Mouse (Mus musculus) limb, embryonic 14.5 days (tissue): ENCODE measurements around the gene Rraga. TPM values are rescaled to one million over a fixed set of nuclear protein-coding genes. Genes with fewer than 3 reads are reported as not detected.
"Not testable (repeated sequence)": the region's sequence is repeated elsewhere in the genome, so short reads cannot be mapped to it uniquely, and the experiment has no call there.

Experiments used
- ATAC-seq: fragments of 200-750 bp; cut with Nextera tagmentation; 2 replicates; pipeline ENCODE4 v1.8.0; 2017; ENCODE audit warnings: low read depth, moderate number of reproducible peaks, moderate TSS enrichment; ENCODE audit not compliant: low FRiP score
- DNase-seq: peaks from one replicate; pipeline ENCODE4 v3.0.0-alpha.2; 2015; ENCODE audit warnings: low spot score
- H3K27ac ChIP-seq: fragments of 300-500 bp; sonication (generic); replicated peaks from 2 replicates; pipeline ENCODE4 v1.5.1; 2014; ENCODE audit warnings: low read depth, mild to moderate bottlenecking, low read length, moderate library complexity, mixed read lengths
- H3K27me3 ChIP-seq: fragments of 300-500 bp; sonication (generic); 2 replicates; pipeline ENCODE4 v1.6.1; 2014; ENCODE audit warnings: low read length, mixed read lengths; ENCODE audit not compliant: control insufficient read depth, insufficient read depth
- H3K36me3 ChIP-seq: fragments of 300-500 bp; sonication (generic); 2 replicates; pipeline ENCODE4 v1.6.1; 2014; ENCODE audit warnings: mild to moderate bottlenecking, low read length, moderate library complexity, mixed read lengths; ENCODE audit not compliant: control insufficient read depth, insufficient read depth
- H3K4me1 ChIP-seq: fragments of 300-500 bp; sonication (generic); 2 replicates; pipeline ENCODE4 v1.6.1; 2014; ENCODE audit warnings: antibody characterized with exemption, low read length, mixed read lengths; ENCODE audit not compliant: control insufficient read depth, insufficient read depth
- H3K4me2 ChIP-seq: fragments of 300-500 bp; sonication (generic); replicated peaks from 2 replicates; pipeline ENCODE4 v1.6.1; 2014; ENCODE audit warnings: low read depth, mild to moderate bottlenecking, low read length, moderate library complexity; ENCODE audit not compliant: severe bottlenecking
- H3K4me3 ChIP-seq: fragments of 300-500 bp; sonication (generic); replicated peaks from 2 replicates; pipeline ENCODE4 v1.5.1; 2014; ENCODE audit warnings: low read length
- H3K9ac ChIP-seq: fragments of 300-500 bp; sonication (generic); 2 replicates; pipeline ENCODE4 v1.6.1; 2014; ENCODE audit warnings: mild to moderate bottlenecking, low read depth, low read length, moderate library complexity; ENCODE audit not compliant: severe bottlenecking
- H3K9me3 ChIP-seq: fragments of 300-500 bp; sonication (generic); 2 replicates; pipeline ENCODE4 v1.6.1; 2016; ENCODE audit warnings: low read length; ENCODE audit not compliant: control insufficient read depth
- POLR2A ChIP-seq: fragments of 200-500 bp; IDR thresholded peaks from 2 replicates; pipeline ENCODE4 v1.8.0; 2012; ENCODE audit warnings: inconsistent platforms, mild to moderate bottlenecking, moderate library complexity, borderline replicate concordance; ENCODE audit not compliant: insufficient read depth, insufficient read length; ENCODE audit errors: extremely low read depth
- WGBS: fragments of 180-500 bp; shearing (Covaris S2); extraction: QIAGEN DNeasy Blood & Tissue Kit; methylation state at CpG from one replicate; pipeline ENCODE4 v1.1.7; 2014; 5-methylcytosine and 5-hydroxymethylcytosine counted together
- polyA plus RNA-seq, 2 experiments: library from polyadenylated mRNA; depleted of rRNA in 1 of 2; stranded (reverse) in 1 of 2; unstranded in 1 of 2; fragments of >200 nt; fragmentation: Nextera tagmentation in 1 of 2; extraction: Ambion mirVana in 1 of 2; gene quantifications; 2 replicates each; pipeline versions ENCODE4 v1.2.1 to v1.2.3; 2012 to 2014

Gene Rraga
- polyA plus RNA-seq, 2 experiments, result 96.1 to 112 TPM

DNA sequence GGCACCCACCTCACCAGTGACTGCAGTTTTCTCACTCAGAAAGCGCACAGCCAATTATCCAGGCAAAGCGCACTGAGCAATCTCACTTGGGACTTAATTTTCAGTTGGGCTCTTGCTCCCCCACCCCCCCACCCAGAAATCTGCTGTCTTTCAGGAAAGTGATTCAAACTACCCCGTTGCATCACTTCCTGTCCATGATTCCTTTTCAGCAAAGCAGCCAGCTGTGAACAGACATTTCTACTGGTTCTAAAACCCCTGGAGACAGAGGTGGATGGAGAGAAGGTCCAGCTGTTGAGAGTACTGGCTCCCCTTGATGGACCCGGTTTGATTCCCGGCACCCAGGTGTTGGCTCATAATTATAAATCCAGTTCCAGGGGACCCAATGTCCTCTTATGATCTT is 50.0 kb downstream of the Rraga start:
- Histone ChIP-seq H3K4me1 (no peaks in the 10 kb centered on the region), H3K9me3 (no peaks in the 10 kb centered on the region), H3K27ac (no peak overlapping the region), H3K27me3 (no peaks in the 10 kb centered on the region), H3K36me3 (no peaks in the 10 kb centered on the region), H3K4me3 (no peak overlapping the region), H3K4me2 (no peak overlapping the region), H3K9ac (no peak overlapping the region)
- TF ChIP-seq POLR2A, result no peak
- ATAC-seq (no peak), DNase-seq (no peak)
- 84% methylated on average over 5 of the region's 5 CpGs for WGBS

DNA sequence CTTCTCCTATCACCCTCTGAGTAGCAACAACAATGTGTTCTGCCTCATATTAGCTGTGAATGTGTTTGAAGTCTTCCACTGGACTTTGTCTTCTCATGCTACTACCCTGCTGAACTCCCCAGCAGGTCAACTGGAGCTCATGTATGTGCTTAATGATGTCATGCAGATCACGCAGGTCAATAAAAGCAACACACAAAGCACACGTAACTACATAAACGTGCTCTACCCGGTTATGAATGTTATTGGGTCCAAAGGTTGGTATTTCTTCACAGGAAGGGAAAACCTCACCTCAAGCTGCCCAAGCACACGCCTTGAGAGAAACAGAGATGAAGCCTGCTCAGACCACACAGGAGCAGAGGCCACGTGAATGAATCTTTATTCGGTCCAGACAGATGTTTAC is 51.0 kb downstream of the Rraga start:
- H3K27me3 ChIP-seq, H3K36me3 ChIP-seq, H3K4me1 ChIP-seq, H3K9ac ChIP-seq, H3K27ac ChIP-seq, ATAC-seq, H3K4me2 ChIP-seq, H3K4me3 ChIP-seq, H3K9me3 ChIP-seq, DNase-seq: not testable (repeated sequence)
- 76% methylated on average over 7 of the region's 7 CpGs for WGBS

Other genes with a start within 250 kb of the Rraga start
- 0.08 and 0.14 TPM in 2 replicates for gene Saxo1, start 17.3 kb upstream of the Rraga start, polyA plus RNA-seq (2012; rRNA removed)
- not detected in 2 replicates for gene Saxo1, start 17.3 kb upstream of the Rraga start, polyA plus RNA-seq (2014; fragmentation: Nextera tagmentation; extraction: Ambion mirVana)
- gene Haus6, start 36.4 kb downstream of the Rraga start, polyA plus RNA-seq (2012; rRNA removed), result 8.5 and 10.2 TPM in 2 replicates
- 12.8 and 14.2 TPM in 2 replicates for gene Haus6, start 36.4 kb downstream of the Rraga start, polyA plus RNA-seq (2014; fragmentation: Nextera tagmentation; extraction: Ambion mirVana)
- 80.4 TPM in 2 replicates for gene Plin2, start 94.4 kb downstream of the Rraga start, polyA plus RNA-seq (2012; rRNA removed)
- 84.5 and 91.2 TPM in 2 replicates for gene Plin2, start 94.4 kb downstream of the Rraga start, polyA plus RNA-seq (2014; fragmentation: Nextera tagmentation; extraction: Ambion mirVana)
- 10.4 and 11.9 TPM in 2 replicates for gene Dennd4c, start 172.9 kb downstream of the Rraga start, polyA plus RNA-seq (2012; rRNA removed)
- gene Dennd4c, start 172.9 kb downstream of the Rraga start, polyA plus RNA-seq (2014; fragmentation: Nextera tagmentation; extraction: Ambion mirVana), result 8.7 and 11.0 TPM in 2 replicates